ENCODE assay signal across 21 mouse cellular contexts in genomic region chr11:43610006-43610661, GRCm38 (mm10). TPM values are rescaled to one million over a fixed set of nuclear protein-coding genes. Genes with fewer than 3 reads are reported as not detected.
DNase-seq lines count a peak whose midpoint lies in the region; ATAC-seq and TF ChIP-seq lines count a peak whose summit lies in the region.
"Had no signal": no experiment of that assay in that cellular context is flagged by ENCODE, and none has a peak within 500 bp of the region (broad histone marks: within the 10 kb centered on the region; RNA-seq: fewer than 3 reads in every experiment).

No protein-coding gene starts in this region.

- WGBS in stomach, embryonic 16.5 days, result 69% methylated on average over 10 of the region's 10 CpGs
- WGBS in stomach, postnatal 0 days, result 66% methylated on average over 10 of the region's 10 CpGs
- WGBS in small intestine, adult 2 months, result 34% methylated on average over 10 of the region's 10 CpGs
- 75% methylated on average over 10 of the region's 10 CpGs for WGBS in heart, embryonic 11.5 days (ENCODE audit: insufficient replicate concordance)

- no peaks in the 10 kb centered on the region for H3K36me3 ChIP-seq in stomach, embryonic 16.5 days (ENCODE audit: control insufficient read depth, insufficient read depth, low read length)
- H3K36me3 ChIP-seq in stomach, postnatal 0 days (ENCODE audit: control insufficient read depth, insufficient read depth, low read length), result no peaks in the 10 kb centered on the region
- H3K36me3 ChIP-seq in small intestine, adult 2 months (ENCODE audit: control insufficient read depth, insufficient read depth, low read length), result no peaks in the 10 kb centered on the region
- H3K36me3 ChIP-seq in heart, embryonic 11.5 days (ENCODE audit: control insufficient read depth, insufficient read depth, low read length), result no peaks in the 10 kb centered on the region
- H3K36me3 ChIP-seq: hindbrain, embryonic 13.5 days had no signal

- peaks cover 5% of the 10 kb centered on the region; the same call in 1 of the 2 replicates for H3K4me1 ChIP-seq in stomach, embryonic 16.5 days (ENCODE audit: control insufficient read depth, insufficient read depth, low read length)
- no peaks in the 10 kb centered on the region for H3K4me1 ChIP-seq in stomach, postnatal 0 days (replicated peaks; ENCODE audit: control insufficient read depth, insufficient read depth)
- peaks cover 6% of the 10 kb centered on the region; the same call in 1 of the 2 replicates for H3K4me1 ChIP-seq in small intestine, adult 2 months (ENCODE audit: control insufficient read depth, insufficient read depth, insufficient read length, low read length)
- H3K4me1 ChIP-seq in heart, embryonic 11.5 days (ENCODE audit: control insufficient read depth, insufficient read depth, low read length), result no peaks in the 10 kb centered on the region; the same call in 1 of the 2 replicates

- no peak overlapping the region for H3K9ac ChIP-seq in stomach, embryonic 16.5 days (ENCODE audit: low read length)
- H3K9ac ChIP-seq in stomach, postnatal 0 days (ENCODE audit: low read length), result no peak overlapping the region
- no peak overlapping the region for H3K9ac ChIP-seq in heart, embryonic 11.5 days (ENCODE audit: low read depth, low read length)
- H3K9ac ChIP-seq: hindbrain, embryonic 13.5 days had no signal

- H3K27me3 ChIP-seq in stomach, embryonic 16.5 days (ENCODE audit: control insufficient read depth, insufficient read depth, low read length), result no peaks in the 10 kb centered on the region
- H3K27me3 ChIP-seq in stomach, postnatal 0 days (ENCODE audit: control insufficient read depth, insufficient read depth, low read length), result no peaks in the 10 kb centered on the region
- no peaks in the 10 kb centered on the region for H3K27me3 ChIP-seq in small intestine, adult 2 months (ENCODE audit: control insufficient read depth, insufficient read depth, low read length)
- no peaks in the 10 kb centered on the region for H3K27me3 ChIP-seq in heart, embryonic 11.5 days (ENCODE audit: control insufficient read depth, insufficient read depth, low read length)
- H3K27me3 ChIP-seq: CH12.LX; hindbrain, embryonic 13.5 days had no signal

- no peak for TF ChIP-seq CTCF in stomach, postnatal 0 days (IDR thresholded peaks at IDR 0.05; ENCODE audit: low read depth)
- TF ChIP-seq CTCF in small intestine, adult 2 months (IDR thresholded peaks at IDR 0.05; ENCODE audit: extremely low read depth, insufficient read length, insufficient replicate concordance, low read depth, low read length), result no peak

- TF ChIP-seq EP300 in stomach, postnatal 0 days (optimal IDR thresholded peaks at IDR 0.05), result no peak

- no peak overlapping the region for H3K4me3 ChIP-seq in stomach, embryonic 16.5 days (replicated peaks; ENCODE audit: low read length)
- no peak overlapping the region for H3K4me3 ChIP-seq in stomach, postnatal 0 days (ENCODE audit: low read depth, low read length)
- no peak overlapping the region for H3K4me3 ChIP-seq in small intestine, adult 2 months (ENCODE audit: low read depth, low read length)
- H3K4me3 ChIP-seq in heart, embryonic 11.5 days (ENCODE audit: low read depth, low read length), result no peak overlapping the region
- H3K4me3 ChIP-seq: gastrocnemius, adult 2 months; hindbrain, embryonic 13.5 days had no signal

- peak; percentile 36 to 58 for DNase-seq in adrenal gland, adult (ENCODE audit: inconsistent age in 2 of 2, low spot score in 1 of 2)
- no peak for DNase-seq in adrenal gland, adult 8-10 months
- peak; percentile 50 for DNase-seq in layer of hippocampus, adult 11-12 months (ENCODE audit: low spot score)
- DNase-seq in layer of hippocampus, adult 9-10 months (ENCODE audit: low spot score), result no peak
- no peak for DNase-seq in stomach, postnatal 0 days (ENCODE audit: low spot score)
- DNase-seq: cerebellum, adult 9-10 months; gastrocnemius, adult 2 months; kidney, adult 18-20 months; thymus, postnatal 14 days had no signal

- no peak for ATAC-seq in stomach, embryonic 16.5 days (ENCODE audit: insufficient read depth, low FRiP score)
- ATAC-seq in stomach, postnatal 0 days (ENCODE audit: low FRiP score, low TSS enrichment), result no peak
- no peak for ATAC-seq in heart, embryonic 11.5 days (replicated peaks; ENCODE audit: insufficient number of reproducible peaks, low FRiP score, low TSS enrichment)
- ATAC-seq: forebrain, embryonic 16.5 days; midbrain, embryonic 16.5 days had no signal

- peak overlapping the region; percentile 9; the same call in 1 of the 2 replicates for H3K27ac ChIP-seq in stomach, embryonic 16.5 days (ENCODE audit: low read length)
- H3K27ac ChIP-seq in stomach, postnatal 0 days (replicated peaks), result no peak overlapping the region
- peak overlapping the region; percentile 64 for H3K27ac ChIP-seq in small intestine, adult 2 months (ENCODE audit: insufficient read depth, low read depth, low read length)
- no peak overlapping the region for H3K27ac ChIP-seq in heart, embryonic 11.5 days (ENCODE audit: low read depth, low read length)
- H3K27ac ChIP-seq: gastrocnemius, adult 2 months; hindbrain, embryonic 13.5 days had no signal

- no peak overlapping the region for H3K4me2 ChIP-seq in stomach, embryonic 16.5 days (ENCODE audit: low read depth, low read length)
- H3K4me2 ChIP-seq in stomach, postnatal 0 days (replicated peaks; ENCODE audit: low read depth), result no peak overlapping the region
- H3K4me2 ChIP-seq in heart, embryonic 11.5 days, result no peak overlapping the region
- H3K4me2 ChIP-seq: hindbrain, embryonic 13.5 days; liver, embryonic 11.5 days had no signal

- no peaks in the 10 kb centered on the region for H3K9me3 ChIP-seq in stomach, embryonic 16.5 days (replicated peaks; ENCODE audit: control insufficient read depth, low read length)
- no peaks in the 10 kb centered on the region for H3K9me3 ChIP-seq in stomach, postnatal 0 days (ENCODE audit: control insufficient read depth, low read length)
- no peaks in the 10 kb centered on the region for H3K9me3 ChIP-seq in heart, embryonic 11.5 days (replicated peaks; ENCODE audit: control insufficient read depth, low read length)
- H3K9me3 ChIP-seq: hindbrain, embryonic 13.5 days had no signal

- no peak for TF ChIP-seq POLR2A in small intestine, adult 2 months (IDR thresholded peaks at IDR 0.05; ENCODE audit: low read depth, low read length)

RNA-seq across cellular contexts. Expression of gene Fabp6, which starts 8.8 kb away (rescaled TPM):
- total RNA-seq in adrenal gland, adult 8-10 months (2022), result not detected
- 3.1 and 3.2 TPM in 2 replicates for polyA plus RNA-seq in stomach, embryonic 16.5 days (2015; fragmentation: Nextera tagmentation; extraction: Ambion mirVana)
- 5.9 and 7.6 TPM in 2 replicates for polyA plus RNA-seq in stomach, postnatal 0 days (2015; fragmentation: Nextera tagmentation; extraction: Ambion mirVana)
- polyA plus RNA-seq in small intestine, adult 2 months (2012; rRNA removed), result 6.0 TPM in 1 of 2 replicates, not detected in the other
- polyA plus RNA-seq in heart, embryonic 11.5 days (2014; fragmentation: Nextera tagmentation; extraction: Ambion mirVana), result not detected in 2 replicates
- total RNA-seq: CH12.LX; gastrocnemius, adult 2 months; layer of hippocampus, postnatal 14 days; left cerebral cortex, postnatal 36 days; megakaryocyte, adult 5-6 weeks had no signal
- polyA plus RNA-seq: forebrain, embryonic 16.5 days; hindbrain, embryonic 13.5 days; liver, embryonic 11.5 days; midbrain, embryonic 16.5 days; stomach, embryonic 14.5 days had no signal

RNA-seq across cellular contexts. Expression of gene 4933415A04Rik, which starts 23.3 kb away (rescaled TPM):
- under 1 TPM; 0.35 to 0.70 (median 0.41) TPM for total RNA-seq in adrenal gland, adult 8-10 months (2022)
- polyA plus RNA-seq in stomach, embryonic 16.5 days (2015; fragmentation: Nextera tagmentation; extraction: Ambion mirVana), result 3.4 and 3.5 TPM in 2 replicates
- polyA plus RNA-seq in stomach, postnatal 0 days (2015; fragmentation: Nextera tagmentation; extraction: Ambion mirVana), result 2.4 TPM in 2 replicates
- polyA plus RNA-seq in small intestine, adult 2 months (2012; rRNA removed), result 0.27 and 1.0 TPM in 2 replicates
- 4.6 and 5.3 TPM in 2 replicates for polyA plus RNA-seq in heart, embryonic 11.5 days (2014; fragmentation: Nextera tagmentation; extraction: Ambion mirVana)
- total RNA-seq: CH12.LX; gastrocnemius, adult 2 months; megakaryocyte, adult 5-6 weeks had no signal

Comparison
In these comparisons a context has a peak if more than half of its experiments do, and no peak if none do; other contexts are left out.
1. DNase-seq: peak in adrenal gland, adult (2 of 2) and layer of hippocampus, adult 11-12 months (single experiment); none in adrenal gland, adult 8-10 months (single experiment), layer of hippocampus, adult 9-10 months (single experiment) and stomach, postnatal 0 days (single experiment).
2. H3K27ac ChIP-seq: peak in stomach, embryonic 16.5 days (single experiment) and small intestine, adult 2 months (single experiment); none in stomach, postnatal 0 days (single experiment) and heart, embryonic 11.5 days (single experiment).